Comparison of ENCODE assay signal across 16 mouse cellular contexts in genomic region chr11:72542586-72542985, GRCm38 (mm10). TPM values are rescaled to one million over a fixed set of nuclear protein-coding genes. Genes with fewer than 3 reads are reported as not detected.
"Had no signal": no experiment of that assay in that cellular context is flagged by ENCODE, and none has a peak within 500 bp of the region (broad histone marks: within the 10 kb centered on the region; RNA-seq: fewer than 3 reads in every experiment).

No protein-coding gene starts in this region.

- H3K27me3 ChIP-seq: neural tube, embryonic 12.5 days; neural tube, embryonic 13.5 days; neural tube, embryonic 15.5 days; stomach, embryonic 15.5 days had no signal

- H3K9me3 ChIP-seq: neural tube, embryonic 12.5 days; neural tube, embryonic 13.5 days; neural tube, embryonic 15.5 days; stomach, embryonic 15.5 days had no signal

- H3K9ac ChIP-seq: neural tube, embryonic 12.5 days; neural tube, embryonic 13.5 days; neural tube, embryonic 15.5 days; stomach, embryonic 15.5 days had no signal

- H3K27ac ChIP-seq: neural tube, embryonic 12.5 days; neural tube, embryonic 13.5 days; neural tube, embryonic 15.5 days; stomach, embryonic 15.5 days had no signal

- DNase-seq: retina, postnatal 1 day; right cerebral cortex, adult 18-20 months; right cerebral cortex, postnatal 14 days; right cerebral cortex, postnatal 25 days; right cerebral cortex, postnatal 4 days; spleen, adult 18-20 months; thymus, adult 18-20 months; thymus, adult 2 months; thymus, postnatal 14 days; thymus, postnatal 25 days; thymus, postnatal 36 days; thymus, postnatal 4 days had no signal

- H3K36me3 ChIP-seq: neural tube, embryonic 12.5 days; neural tube, embryonic 13.5 days; neural tube, embryonic 15.5 days; stomach, embryonic 15.5 days had no signal

- H3K4me2 ChIP-seq: neural tube, embryonic 12.5 days; neural tube, embryonic 13.5 days; neural tube, embryonic 15.5 days; stomach, embryonic 15.5 days had no signal

- H3K4me3 ChIP-seq: neural tube, embryonic 12.5 days; neural tube, embryonic 13.5 days; neural tube, embryonic 15.5 days; stomach, embryonic 15.5 days had no signal

- H3K4me1 ChIP-seq: neural tube, embryonic 12.5 days; neural tube, embryonic 13.5 days; neural tube, embryonic 15.5 days; stomach, embryonic 15.5 days had no signal

RNA-seq across cellular contexts. Expression of gene Spns3, which starts 7.7 kb away (rescaled TPM):
- polyA plus RNA-seq: neural tube, embryonic 12.5 days had no signal
